Mouse (Mus musculus): ENCODE data around the gene Rit1.

DNA sequence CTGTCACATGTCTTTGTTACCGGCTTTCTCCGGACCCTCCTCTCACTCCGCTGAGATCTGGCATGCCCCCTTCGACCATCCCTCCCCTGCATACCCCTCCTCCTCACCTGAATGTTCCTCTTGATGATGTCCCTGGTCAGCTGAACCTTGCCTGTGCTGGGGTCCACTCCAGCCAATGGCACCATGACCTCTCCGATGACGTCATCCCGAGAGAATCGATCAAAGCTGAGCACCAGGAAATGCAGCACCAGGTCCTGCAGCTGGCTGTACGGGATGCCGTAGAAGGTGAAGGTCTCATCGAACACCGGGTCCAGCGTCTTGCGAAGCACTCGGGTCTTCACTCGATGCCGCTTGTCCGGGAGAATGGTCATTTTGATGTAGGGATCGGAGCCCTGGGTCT is 45.0 kb downstream of the Rit1 start:
- TF ChIP-seq CTCF (IDR thresholded peaks at IDR 0.05; ENCODE audit: insufficient read depth, low read length) (no peak), POLR2A (IDR thresholded peaks at IDR 0.05; ENCODE audit: borderline replicate concordance, extremely low read depth, low read depth, low read length) (no peak)

Measured in lung, adult 2 months (tissue).